Mouse (Mus musculus) adrenal gland, postnatal 10 days (tissue): ENCODE data around the gene Slc9a8. TPM values are rescaled to one million over a fixed set of nuclear protein-coding genes. Genes with fewer than 3 reads are reported as not detected.

Experiments used
- DNase-seq: peaks from one replicate; pipeline ENCODE4 v3.0.0; 2021; ENCODE audit warnings: mixed read lengths
- total RNA-seq, 2 experiments: library from RNA; stranded (reverse); gene quantifications; 2 replicates each; pipeline ENCODE4 v1.2.3; 2021

The Slc9a8 gene
- total RNA-seq, 2 experiments from 2014 or later: 28.8 to 37.0 TPM

DNA sequence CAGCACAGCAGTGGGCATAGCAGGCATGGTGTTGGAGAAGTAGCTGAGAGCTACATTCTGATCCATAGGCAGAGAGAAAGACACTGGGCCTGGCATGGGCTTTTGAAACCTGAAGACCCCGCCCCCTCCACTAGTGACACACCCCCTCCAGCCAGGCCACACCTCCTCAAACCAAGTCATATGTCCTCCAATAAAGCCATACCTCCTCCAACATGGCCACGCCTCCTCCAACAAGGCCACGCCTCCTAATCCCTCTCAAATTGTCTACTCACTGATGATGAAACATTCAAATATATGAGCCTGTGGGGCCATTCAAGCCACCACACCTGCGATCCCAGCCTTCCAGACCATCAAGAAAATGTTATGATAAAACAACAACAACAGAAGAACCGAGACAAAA lies 7.1 kb upstream of the Slc9a8 start:
- no peak for DNase-seq

DNA sequence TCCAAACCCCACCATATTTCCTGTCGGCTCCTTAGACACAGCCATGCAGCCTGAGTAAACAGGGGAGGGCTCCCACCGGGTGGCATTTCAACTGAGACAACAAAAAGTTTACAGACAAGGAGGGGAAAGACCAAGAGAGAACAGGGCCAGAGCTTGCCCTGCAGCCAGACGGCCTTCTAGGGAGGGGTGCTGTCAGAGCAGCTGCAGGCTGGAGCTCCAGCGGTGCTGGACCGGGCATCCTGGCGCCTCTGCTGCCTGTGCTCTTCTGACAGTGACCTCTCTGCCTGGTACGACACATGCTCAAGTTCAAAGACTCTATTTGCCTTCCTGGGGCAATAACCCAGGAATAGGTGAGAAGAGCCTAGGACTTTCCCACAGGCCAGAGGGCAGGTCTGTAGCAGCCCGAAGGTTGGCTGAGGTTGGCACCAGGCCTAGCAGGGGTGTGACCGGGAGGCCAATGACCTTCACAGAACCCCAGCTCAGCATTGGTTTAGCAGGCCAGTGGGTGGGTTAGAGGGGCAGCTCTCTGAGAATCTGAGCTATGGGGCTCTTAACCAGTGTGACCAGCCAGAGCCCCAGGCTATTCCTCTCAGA lies 5.4 kb upstream of the Slc9a8 start:
- DNase-seq: peak; percentile 79

DNA sequence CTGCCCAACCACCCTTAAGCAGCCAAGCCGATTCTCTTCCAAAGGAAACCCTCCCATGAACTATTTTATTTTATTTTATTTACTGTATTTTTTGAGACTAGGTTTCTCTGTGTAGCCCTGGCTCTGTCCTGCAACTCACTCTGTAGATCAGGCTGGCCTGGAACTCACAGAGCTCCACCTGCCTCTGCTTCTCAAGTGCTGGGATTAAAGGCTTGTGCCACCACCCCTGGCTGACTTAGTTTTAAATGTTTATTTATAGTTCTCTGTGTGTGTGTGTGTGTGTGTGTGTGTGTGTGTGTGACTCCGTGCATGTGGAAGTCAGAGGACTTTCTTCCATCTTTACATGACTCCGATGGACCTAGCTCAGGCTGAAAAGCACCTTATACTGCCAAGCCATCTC lies 4.5 kb upstream of the Slc9a8 start:
- DNase-seq: no peak

DNA sequence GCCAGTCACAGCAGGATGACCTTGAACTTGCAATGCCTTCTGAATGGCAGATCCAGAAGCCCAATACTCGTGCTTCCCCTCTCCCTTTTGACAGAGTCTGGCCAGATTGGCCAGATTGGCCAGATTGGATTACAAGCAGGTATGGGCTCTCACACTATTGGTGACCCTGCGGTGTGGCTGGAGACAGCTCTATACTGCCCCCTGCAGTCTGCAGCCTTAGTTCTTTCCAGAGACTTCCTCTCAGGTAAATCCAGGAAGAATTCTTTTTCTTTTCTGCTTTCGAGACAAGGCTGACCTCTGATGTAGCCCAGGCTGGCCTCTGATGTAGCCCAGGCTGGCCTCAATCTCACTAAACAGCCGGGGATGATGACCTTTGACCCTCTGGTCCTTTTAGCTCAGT lies 3.8 kb upstream of the Slc9a8 start:
- peak; percentile 88 for DNase-seq

DNA sequence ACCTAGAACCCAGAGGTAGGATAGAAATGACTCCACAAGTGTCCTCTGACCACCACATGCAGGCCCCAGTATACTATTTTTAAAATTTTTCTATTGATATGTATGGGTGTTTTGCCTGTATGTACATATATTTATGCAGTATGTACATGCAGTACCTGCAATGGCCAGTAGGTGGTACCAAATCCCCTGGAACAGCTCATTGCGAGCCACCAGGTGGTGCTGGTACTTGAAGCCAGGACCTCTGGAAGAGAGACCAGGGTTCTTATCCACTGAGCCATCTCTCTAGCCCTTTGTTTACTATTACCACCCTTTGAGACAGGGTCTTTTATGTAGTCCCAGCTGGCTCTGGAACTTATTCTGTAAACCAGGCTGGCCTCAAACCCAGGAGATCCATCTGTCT lies 2.3 kb upstream of the Slc9a8 start:
- DNase-seq: peak; percentile 76

DNA sequence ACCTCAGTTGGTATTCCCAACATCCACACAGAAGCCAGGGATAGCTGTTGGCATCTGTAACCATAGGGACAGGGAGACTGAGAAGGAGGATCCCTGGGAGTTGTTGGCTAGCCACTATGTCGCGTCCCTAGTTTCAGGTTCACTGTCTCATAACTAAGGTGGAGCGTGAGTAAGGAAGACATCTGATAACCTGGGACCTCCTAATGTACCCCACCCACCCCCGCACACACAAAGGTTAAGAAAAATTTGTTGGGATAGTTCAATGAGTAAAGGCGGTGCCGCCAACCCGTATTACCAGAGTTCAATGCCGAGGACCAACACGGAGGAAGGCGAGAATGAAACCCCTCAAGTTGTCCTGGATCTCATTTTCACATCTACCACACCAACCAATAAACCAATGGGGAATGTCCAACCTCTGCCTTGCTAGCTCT lies 686 bp upstream of the Slc9a8 start:
- no peak for DNase-seq

DNA sequence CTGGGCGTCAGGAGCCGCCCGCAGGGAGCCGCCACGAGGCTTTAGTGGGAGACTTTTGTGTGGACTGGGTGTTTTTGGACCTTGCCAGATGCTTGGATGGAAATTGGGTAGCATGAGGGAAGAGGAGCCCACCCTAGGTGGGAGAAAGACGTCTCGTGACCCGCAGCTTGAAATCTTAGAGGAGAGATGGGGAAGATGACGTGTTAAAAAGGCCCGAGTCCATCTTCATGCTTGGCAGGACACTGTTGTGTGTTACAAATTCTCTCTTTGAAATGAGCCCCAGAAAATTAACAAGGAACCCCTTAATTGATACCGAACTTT lies 598 bp downstream of the Slc9a8 start:
- no peak for DNase-seq

DNA sequence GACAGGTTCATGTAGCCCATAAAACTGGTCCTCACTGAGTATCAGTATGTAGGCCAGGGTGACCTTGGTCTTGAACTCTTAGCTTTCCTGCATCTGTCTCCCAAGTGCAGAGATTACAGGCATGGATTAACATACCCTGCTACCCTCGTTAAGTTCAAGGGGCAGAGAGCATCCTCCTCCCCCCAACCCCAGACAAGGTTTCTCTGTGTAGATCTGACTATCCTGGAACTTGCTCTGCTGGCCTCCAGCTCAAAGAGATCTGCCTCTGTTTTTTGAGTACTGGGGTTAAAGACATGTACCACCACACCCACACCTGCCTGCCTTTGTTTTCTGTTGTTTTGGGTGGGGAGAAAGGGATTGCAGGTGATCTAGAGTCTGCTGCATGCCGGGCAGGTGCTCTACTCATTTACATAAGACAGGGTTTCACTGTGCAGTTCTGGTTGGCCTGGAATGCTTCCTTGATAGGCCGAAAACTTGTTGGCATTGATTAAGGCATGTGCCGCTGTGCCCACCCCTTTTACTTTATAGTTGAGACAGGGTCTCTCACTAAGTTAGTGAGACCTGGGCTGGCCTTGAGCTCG lies 1.6 kb downstream of the Slc9a8 start:
- DNase-seq: no peak

DNA sequence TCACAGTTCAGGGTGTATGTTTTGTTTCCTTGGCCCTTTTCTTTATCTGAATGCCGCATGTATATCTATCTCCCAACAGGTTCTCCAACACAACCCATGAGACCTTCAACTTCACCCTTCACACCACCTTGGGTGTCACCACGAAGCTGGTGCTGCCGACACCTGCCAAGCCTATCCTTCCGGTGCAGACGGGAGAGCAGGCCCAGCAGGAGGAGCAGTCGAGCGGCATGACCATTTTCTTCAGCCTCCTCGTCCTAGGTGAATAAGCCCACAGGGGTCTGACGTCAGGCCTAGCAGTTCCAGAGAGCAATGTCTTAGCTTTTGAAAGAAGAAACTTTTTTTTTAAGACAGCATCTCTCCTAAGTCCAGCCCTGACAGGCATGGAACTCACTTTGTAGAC lies 2.5 kb downstream of the Slc9a8 start:
- DNase-seq: no peak

DNA sequence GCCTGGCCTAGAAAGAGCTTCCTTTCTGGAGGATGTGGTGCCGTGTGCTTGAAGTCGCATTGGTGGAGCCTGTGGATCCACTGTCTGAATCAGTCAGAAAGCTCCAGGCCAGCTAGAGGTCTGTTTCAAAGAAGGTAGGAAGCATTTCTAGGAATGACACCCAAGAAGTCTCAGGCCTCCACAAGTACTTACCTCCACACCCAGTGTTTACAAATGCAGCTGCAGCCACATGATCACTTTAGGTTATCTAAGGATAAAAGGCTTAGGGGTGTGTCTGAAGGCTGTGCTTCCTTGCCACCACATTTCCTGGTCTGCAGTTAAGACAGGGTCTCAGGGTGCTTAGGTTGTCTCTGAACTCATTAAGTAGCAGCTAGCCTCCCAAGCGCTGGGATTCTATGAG lies 3.0 kb downstream of the Slc9a8 start:
- no peak for DNase-seq

DNA sequence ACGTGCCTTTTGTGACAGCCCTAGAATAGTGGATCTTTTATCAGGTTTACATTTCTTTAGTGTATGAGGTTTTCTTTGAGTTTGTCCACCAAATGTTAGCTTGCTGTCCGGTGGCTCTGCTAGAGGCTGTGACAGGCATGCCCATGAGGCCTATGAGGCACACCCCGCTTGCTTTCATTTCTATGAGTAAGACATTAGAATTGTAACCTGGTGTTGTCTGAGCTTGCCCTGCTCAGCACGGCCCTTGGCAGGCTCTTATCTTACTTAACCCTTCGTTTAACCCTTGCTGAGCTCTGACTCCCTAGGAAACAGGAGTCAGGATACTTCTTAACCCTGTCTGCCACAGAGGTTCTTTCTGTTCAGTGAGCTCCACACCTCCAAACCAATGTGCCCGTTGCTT lies 3.9 kb downstream of the Slc9a8 start:
- no peak for DNase-seq

DNA sequence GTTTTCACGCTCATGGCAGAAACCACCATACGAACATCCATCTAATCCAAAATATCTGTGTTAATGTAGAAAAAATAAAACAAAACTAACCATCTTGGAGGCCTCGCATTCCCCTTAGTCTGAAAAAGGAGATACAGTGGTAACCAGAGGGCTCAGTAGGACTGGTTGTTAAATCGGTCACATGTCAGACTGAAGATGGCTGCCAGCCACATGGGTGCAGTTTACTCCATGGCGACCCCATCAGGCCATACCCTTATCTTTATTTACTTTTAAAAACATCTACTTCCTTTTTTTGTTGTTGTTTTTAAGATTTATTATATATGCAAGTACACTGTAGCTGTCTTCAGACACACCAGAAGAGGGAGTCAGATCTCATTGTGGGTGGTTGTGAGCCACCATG lies 8.1 kb downstream of the Slc9a8 start:
- no peak for DNase-seq

DNA sequence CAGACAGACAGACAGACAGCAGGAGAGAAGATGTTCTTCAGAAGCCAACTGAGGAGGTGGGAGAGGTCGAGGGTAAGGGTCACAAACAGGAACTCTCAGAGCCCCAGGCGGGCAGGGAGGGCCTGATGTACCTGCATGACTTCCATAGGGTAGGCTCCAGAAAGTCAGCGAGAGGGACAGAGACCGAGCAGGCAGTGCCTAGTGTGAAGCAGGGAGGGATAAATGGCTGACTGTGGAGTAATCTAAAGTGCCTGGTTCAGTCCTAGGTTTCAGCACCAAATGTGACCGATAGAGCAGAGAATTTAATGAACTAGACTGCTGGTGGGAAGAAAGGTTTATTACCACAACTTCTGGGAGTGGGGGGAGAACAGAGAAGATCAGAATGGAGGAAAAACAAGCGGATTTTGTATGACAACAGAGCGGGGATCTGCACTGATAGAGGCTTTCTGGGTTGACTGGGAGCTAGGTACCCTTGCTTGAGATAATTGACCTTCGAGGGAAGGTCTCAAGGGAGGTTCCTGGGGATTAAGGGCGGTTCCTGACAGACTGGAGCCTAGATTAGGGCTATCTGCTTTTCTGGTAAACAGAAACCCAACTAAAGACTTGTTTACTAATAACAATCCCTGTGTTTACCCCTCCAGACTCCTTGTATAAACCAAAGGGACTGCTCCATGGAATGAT lies 9.4 kb downstream of the Slc9a8 start:
- DNase-seq: no peak

DNA sequence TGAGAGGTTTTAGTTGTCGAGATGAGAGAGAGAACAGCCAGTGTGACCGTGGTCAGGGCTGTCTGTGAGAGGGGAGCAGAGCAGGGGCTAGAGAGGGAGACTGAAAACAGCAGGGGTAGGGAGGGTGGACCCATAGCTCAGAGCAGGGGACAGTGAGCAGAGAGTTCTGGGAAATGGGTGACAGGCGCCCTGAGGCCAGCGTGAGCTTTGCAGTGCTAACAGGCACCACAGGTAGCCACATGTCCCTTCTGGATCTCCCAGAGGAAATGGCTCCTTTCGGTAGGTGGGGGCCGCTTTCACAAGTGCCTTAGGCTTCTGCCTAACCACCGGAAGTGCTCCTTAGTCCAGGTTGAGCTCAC lies 9.9 kb downstream of the Slc9a8 start:
- DNase-seq: no peak

DNA sequence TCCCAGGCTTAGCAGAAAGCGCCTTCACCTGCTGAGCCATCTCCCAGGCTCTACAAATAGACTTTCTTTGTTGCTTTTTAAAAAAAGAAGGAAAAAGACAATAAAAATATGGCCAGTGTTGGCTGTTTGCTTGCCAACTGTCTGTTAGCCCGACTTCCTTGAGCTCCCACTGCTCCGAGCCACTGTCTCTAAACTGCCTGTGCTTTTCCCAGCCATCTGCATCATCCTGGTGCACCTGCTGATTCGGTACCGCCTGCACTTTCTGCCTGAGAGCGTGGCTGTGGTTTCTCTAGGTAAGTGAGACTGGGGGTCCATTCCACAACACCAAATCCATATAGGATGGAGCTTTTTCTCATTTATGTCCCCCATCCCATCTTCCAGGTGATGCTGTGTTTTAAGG lies 13.1 kb downstream of the Slc9a8 start:
- DNase-seq: no peak

DNA sequence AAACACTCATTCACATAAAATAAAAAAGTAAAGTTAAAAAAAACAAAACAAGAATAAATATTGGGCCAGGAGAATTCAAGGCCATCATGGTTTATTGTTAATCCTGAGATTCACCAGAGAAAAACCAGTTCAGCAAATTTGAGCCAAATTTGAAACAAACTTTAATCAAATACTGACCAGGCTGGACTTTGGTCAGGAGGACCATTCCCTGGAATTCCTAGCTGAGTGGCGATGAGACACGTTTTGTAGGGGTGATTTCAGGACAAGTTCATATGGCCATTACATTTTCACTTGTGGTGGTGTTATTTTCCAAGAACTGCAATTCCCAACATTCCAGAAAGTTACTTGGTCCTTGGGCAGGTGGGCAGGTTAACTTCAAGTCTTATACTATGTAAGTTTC lies 14.1 kb downstream of the Slc9a8 start:
- no peak for DNase-seq

DNA sequence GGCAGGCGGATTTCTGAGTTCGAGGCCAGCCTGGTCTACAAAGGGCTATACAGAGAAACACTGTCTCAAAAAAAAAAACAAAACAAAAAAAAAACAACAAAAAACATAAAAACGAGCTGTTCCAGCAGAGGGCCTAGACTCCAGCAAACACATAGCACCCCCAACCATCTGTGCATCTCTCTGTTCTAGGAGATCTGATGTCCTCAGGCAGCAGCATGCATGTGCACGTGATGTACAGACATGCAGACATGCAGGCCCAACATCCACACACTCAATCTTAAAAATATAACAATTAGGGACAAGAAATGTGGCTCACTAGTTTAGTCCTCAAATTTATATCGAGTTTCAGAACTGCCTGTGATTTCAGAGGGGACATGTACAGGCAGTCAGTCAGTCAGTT lies 14.9 kb downstream of the Slc9a8 start:
- no peak for DNase-seq

DNA sequence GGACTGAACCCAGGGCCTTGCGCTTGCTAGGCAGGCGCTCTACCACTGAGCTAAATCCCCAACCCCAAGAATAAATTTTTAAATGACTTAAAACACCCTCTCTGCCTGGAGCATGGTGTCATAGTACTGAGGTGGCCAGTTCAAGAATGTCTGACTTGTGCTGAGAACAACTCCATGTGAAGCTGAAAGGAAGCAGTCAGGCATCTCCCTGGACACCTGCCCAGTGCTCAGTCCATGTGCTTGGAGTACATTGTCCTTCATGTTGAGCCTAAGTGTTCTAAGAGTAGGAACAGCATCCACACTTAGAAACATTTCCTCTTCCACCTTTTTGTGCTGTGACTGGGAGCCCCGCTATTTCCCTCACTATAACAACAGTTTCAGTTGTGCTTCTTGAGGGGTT lies 17.9 kb downstream of the Slc9a8 start:
- DNase-seq: no peak

DNA sequence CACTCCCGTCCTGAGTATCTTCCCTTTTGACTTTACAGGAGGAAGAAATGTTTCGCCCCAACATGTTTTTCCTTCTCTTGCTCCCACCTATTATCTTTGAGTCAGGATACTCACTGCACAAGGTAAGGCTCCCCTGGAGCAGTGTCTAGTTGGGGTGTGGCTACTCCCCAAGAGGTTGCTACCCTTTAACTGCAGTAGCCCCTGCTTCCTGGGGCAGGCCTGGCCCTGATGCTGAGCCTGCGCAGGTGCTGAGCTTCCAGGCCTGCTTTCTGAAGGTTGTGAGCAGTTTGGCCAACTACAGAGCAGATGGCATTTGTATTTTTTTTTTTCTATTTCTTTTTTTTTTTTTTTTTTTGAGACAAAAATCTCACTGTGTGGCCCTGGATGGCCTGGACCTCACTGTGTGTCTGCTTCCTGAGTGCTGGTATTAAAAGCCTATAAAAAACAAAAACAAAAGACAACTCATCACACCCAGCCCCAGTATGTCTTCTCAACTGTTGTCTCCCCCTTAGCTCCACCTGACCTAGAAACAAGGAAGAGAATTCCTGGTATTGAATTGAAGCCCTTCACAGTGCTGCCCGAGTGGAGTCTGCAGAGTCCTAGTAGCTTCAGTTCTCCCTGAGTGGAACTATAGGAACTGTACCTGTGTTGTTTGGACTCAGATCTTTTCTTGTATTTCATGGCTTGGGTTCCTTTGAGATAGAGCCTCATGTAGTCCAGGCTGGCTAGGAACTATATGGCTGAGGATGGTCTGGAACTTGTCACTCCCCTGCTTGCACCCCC lies 22.1 kb downstream of the Slc9a8 start:
- no peak for DNase-seq

DNA sequence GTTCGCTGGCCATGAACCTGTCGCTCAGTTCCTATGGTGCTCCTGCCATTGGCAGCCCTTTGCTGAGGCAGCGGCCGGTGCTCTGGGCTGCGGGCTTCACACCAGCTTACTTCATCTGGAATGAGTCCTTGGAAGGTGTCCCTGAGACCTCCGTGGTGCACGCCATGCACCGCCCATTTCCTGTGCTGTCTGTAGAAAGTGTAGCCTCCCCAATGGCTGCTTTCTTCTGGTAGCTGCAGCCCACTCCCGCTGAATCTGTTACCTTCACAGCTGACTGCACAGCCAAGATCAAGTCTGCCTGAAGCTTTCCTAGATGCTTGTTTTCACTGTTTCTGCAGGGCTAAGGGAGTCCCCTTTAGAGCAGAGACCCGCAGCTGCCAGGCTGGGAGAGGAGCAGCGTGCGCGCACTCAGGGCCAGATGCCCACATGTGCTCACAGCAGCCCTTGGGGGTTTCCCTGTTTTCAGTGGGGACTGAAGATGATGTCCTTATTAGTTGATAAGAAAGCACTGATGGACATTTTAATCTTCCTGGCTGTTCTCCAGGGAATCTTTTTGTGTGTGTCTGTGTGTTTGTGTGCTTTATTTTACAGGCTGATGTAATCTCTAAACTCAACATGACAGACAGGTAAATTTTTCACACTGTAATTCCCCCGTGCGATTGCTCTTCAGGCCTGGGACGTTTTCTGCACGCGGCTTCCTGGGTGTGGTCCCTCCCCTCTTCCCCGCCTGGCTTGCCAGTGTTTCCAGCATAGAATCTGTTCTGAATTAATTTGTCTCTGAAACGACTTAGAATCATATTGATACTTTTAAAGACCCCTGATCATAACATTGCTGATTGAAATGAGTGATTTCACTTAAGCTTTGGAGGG lies 24.6 kb downstream of the Slc9a8 start:
- DNase-seq: peak; percentile 61

DNA sequence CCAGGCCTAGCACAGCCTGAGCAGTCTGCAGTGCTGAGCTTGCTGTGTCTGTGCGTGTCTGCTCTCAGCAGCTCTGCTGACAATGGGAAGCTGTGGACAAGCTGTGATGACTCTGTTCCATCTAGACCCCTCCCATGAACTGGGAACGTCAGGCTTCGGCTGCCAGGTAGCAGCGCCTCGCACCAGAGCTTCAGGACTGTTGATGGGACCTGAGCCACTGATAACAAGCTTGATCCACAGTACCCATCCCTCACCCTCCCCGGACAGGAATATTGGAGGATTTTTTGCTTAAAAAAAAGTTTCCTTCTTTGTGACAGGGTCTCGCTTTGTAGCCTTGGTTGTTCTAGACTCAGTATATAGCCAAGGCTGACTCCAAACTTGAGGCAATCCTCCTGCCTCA lies 25.7 kb downstream of the Slc9a8 start:
- no peak for DNase-seq

DNA sequence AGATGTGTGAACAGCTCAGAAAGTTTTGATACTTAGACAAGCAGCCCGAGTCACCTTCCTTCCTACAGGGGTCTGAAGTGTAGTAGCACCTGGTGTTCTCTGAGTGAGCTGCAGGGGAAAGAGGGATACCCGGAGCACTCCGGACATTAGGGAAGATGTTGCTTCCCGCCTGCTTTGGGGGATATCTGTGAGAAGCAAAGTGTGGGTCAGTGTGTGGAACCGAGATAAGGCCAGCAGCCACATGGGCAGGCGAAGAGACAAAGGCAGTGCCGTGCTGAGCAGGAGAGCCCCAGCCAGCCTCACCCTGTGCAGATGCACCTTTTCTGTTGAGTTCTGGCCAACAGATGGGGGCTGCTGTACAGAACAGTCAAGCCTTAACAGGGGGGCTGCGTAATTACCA lies 26.1 kb downstream of the Slc9a8 start:
- no peak for DNase-seq
